Mouse (Mus musculus): ENCODE data around the gene St7l.
A peak's percentile ranks its signal among the peaks of the same experiment; 100 is the strongest.
"Not testable (repeated sequence)": the region's sequence is repeated elsewhere in the genome, so short reads cannot be mapped to it uniquely, and the experiment has no call there.

The St7l gene

GRCm38 (mm10) chr3:104863786-104864650, at the start of gene St7l, which contains the start of gene Capza1:
St7l (plus strand) TSS chr3:104864005.
Capza1 (minus strand) TSS chr3:104864505.
- DNase-seq (ENCODE audit: low spot score): peak; percentile 89

GRCm38 (mm10) chr3:104814746-104815145, 49.1 kb upstream of the St7l start:
- DNase-seq (ENCODE audit: low spot score): no peak

GRCm38 (mm10) chr3:104815346-104815745, 48.5 kb upstream of the St7l start:
- no peak for DNase-seq (ENCODE audit: low spot score)

GRCm38 (mm10) chr3:104816130-104816529, 47.7 kb upstream of the St7l start:
- DNase-seq (ENCODE audit: low spot score): no peak

GRCm38 (mm10) chr3:104817481-104817990, 46.3 kb upstream of the St7l start:
- peak; percentile 52 for DNase-seq (ENCODE audit: low spot score)

- DNase-seq (ENCODE audit: low spot score): peak; percentile 78
Measured at GRCm38 (mm10) chr3:104817991-104818748, 45.6 kb upstream of the St7l start, which contains the start of gene Mov10. Mov10 (minus strand) TSS chr3:104818563.

GRCm38 (mm10) chr3:104818749-104819134, 45.1 kb upstream of the St7l start:
- DNase-seq (ENCODE audit: low spot score): no peak

- DNase-seq (ENCODE audit: low spot score): no peak
Measured at GRCm38 (mm10) chr3:104820426-104820825, 43.4 kb upstream of the St7l start.

- no peak for DNase-seq (ENCODE audit: low spot score)
Measured at GRCm38 (mm10) chr3:104822413-104822812, 41.4 kb upstream of the St7l start.

GRCm38 (mm10) chr3:104835797-104836196, 28.0 kb upstream of the St7l start:
- no peak for DNase-seq (ENCODE audit: low spot score)

- DNase-seq (ENCODE audit: low spot score): no peak
Measured at GRCm38 (mm10) chr3:104841049-104841448, 22.8 kb upstream of the St7l start.

GRCm38 (mm10) chr3:104846601-104847000, 17.2 kb upstream of the St7l start:
- DNase-seq (ENCODE audit: low spot score): no peak

- no peak for DNase-seq (ENCODE audit: low spot score)
Measured at GRCm38 (mm10) chr3:104854465-104854864, 9.3 kb upstream of the St7l start.

- no peak for DNase-seq (ENCODE audit: low spot score)
Measured at GRCm38 (mm10) chr3:104854866-104855265, 8.9 kb upstream of the St7l start.

GRCm38 (mm10) chr3:104856106-104856505, 7.7 kb upstream of the St7l start:
- DNase-seq (ENCODE audit: low spot score): no peak

- no peak for DNase-seq (ENCODE audit: low spot score)
Measured at GRCm38 (mm10) chr3:104858560-104858959, 5.2 kb upstream of the St7l start.

- DNase-seq (ENCODE audit: low spot score): peak; percentile 88
Measured at GRCm38 (mm10) chr3:104864651-104865340, 991 bp downstream of the St7l start.

- no peak for DNase-seq (ENCODE audit: low spot score)
Measured at GRCm38 (mm10) chr3:104865341-104865788, 1.6 kb downstream of the St7l start.

- not testable (repeated sequence) for DNase-seq (ENCODE audit: low spot score)
Measured at GRCm38 (mm10) chr3:104866674-104867073, 2.9 kb downstream of the St7l start.

- DNase-seq (ENCODE audit: low spot score): no peak
Measured at GRCm38 (mm10) chr3:104869611-104870010, 5.8 kb downstream of the St7l start.

- DNase-seq (ENCODE audit: low spot score): no peak
Measured at GRCm38 (mm10) chr3:104888585-104888984, 24.8 kb downstream of the St7l start.

GRCm38 (mm10) chr3:104896141-104896540, 32.3 kb downstream of the St7l start:
- no peak for DNase-seq (ENCODE audit: low spot score)
